Mouse (Mus musculus) kidney, adult 2 months (tissue): ENCODE results near the gene Lpcat2b. TPM values are rescaled to one million over a fixed set of nuclear protein-coding genes. Genes with fewer than 3 reads are reported as not detected.

Source experiments
- DNase-seq: peaks from one replicate; pipeline ENCODE4 v3.0.0; 2021
- H3K27ac ChIP-seq: fragments of 200-500 bp; 2 replicates; pipeline ENCODE4 v1.5.1; 2012; ENCODE audit warnings: low read depth, low read length, control low read depth, inconsistent platforms; ENCODE audit not compliant: insufficient read depth
- H3K27me3 ChIP-seq: fragments of 200-500 bp; replicated peaks from 2 replicates; pipeline ENCODE4 v1.6.1; 2012; ENCODE audit warnings: mild to moderate bottlenecking, moderate library complexity, low read length, inconsistent platforms; ENCODE audit not compliant: control insufficient read depth, insufficient read depth
- H3K36me3 ChIP-seq: fragments of 200-500 bp; 2 replicates; pipeline ENCODE4 v1.6.1; 2012; ENCODE audit warnings: mild to moderate bottlenecking, moderate library complexity, low read length, inconsistent platforms; ENCODE audit not compliant: control insufficient read depth, insufficient read depth
- H3K4me1 ChIP-seq: fragments of 200-500 bp; 2 replicates; pipeline ENCODE4 v1.6.1; 2011; ENCODE audit warnings: low read length; ENCODE audit not compliant: control insufficient read depth, insufficient read depth
- H3K4me3 ChIP-seq: fragments of 200-500 bp; 2 replicates; pipeline ENCODE4 v1.5.1; 2011; ENCODE audit warnings: mild to moderate bottlenecking, low read depth, low read length, control low read depth; ENCODE audit not compliant: insufficient read depth
- CTCF ChIP-seq: fragments of 200-500 bp; conservative IDR thresholded peaks from 2 replicates; pipeline ENCODE4 v1.5.1; 2011; ENCODE audit warnings: low read depth, mild to moderate bottlenecking, control low read depth, low read length, moderate library complexity, mixed read lengths; ENCODE audit not compliant: insufficient read depth, insufficient read length
- POLR2A ChIP-seq: fragments of 200-500 bp; IDR thresholded peaks from one replicate; pipeline ENCODE4 v1.6.1; 2011; ENCODE audit warnings: low read depth, low read length, control low read depth
- WGBS: fragments of 180-500 bp; shearing (Covaris S2); methylation state at CpG from one replicate; pipeline ENCODE4 v1.1.7; 2018; 5-methylcytosine and 5-hydroxymethylcytosine counted together
- polyA plus RNA-seq: library from polyadenylated mRNA; depleted of rRNA; stranded (reverse); fragments of >200 nt; gene quantifications from 2 replicates; pipeline ENCODE4 v1.2.3, GENCODE M21; 2012

Gene Lpcat2b
- polyA plus RNA-seq, 1 experiment: not detected

GRCm38 (mm10) chr5:107434001-107434400, 2.7 kb downstream of the Lpcat2b start:
- Histone ChIP-seq H3K4me1 (no peaks in the 10 kb centered on the region), H3K27me3 (no peaks in the 10 kb centered on the region), H3K36me3 (no peaks in the 10 kb centered on the region), H3K4me3 (no peak overlapping the region), H3K27ac (no peak overlapping the region)
- no peak for DNase-seq
- TF ChIP-seq CTCF: no peak
- TF ChIP-seq POLR2A: no peak
- WGBS: 76% methylated on average over 5 of the region's 5 CpGs

- H3K4me1 ChIP-seq: no peaks in the 10 kb centered on the region
- WGBS: 89% methylated on average over 6 of the region's 6 CpGs
- DNase-seq: no peak
- H3K27ac ChIP-seq: no peak overlapping the region
- H3K4me3 ChIP-seq: no peak overlapping the region
- H3K36me3 ChIP-seq: no peaks in the 10 kb centered on the region
- no peaks in the 10 kb centered on the region for H3K27me3 ChIP-seq
- TF ChIP-seq POLR2A: no peak
- no peak for TF ChIP-seq CTCF
These were observed 4.8 kb downstream of the Lpcat2b start for GRCm38 (mm10) chr5:107436185-107436584.

GRCm38 (mm10) chr5:107436587-107437209, 5.3 kb downstream of the Lpcat2b start:
- H3K4me1 ChIP-seq: no peaks in the 10 kb centered on the region
- no peak overlapping the region for H3K4me3 ChIP-seq
- no peak overlapping the region for H3K27ac ChIP-seq
- WGBS: 88% methylated on average over 6 of the region's 6 CpGs
- no peaks in the 10 kb centered on the region for H3K27me3 ChIP-seq
- DNase-seq: no peak
- TF ChIP-seq CTCF (no peak), POLR2A (no peak)
- no peaks in the 10 kb centered on the region for H3K36me3 ChIP-seq

GRCm38 (mm10) chr5:107437464-107438281, 6.3 kb downstream of the Lpcat2b start, which contains the start of gene Btbd8:
Gene Btbd8, plus strand, starts transcription at chr5:107437997.
- Histone ChIP-seq H3K4me1 (no peaks in the 10 kb centered on the region), H3K4me3 (peak within 1 kb of the TSS; percentile 76), H3K27ac (peak within 1 kb of the TSS; percentile 65), H3K27me3 (no peaks in the 10 kb centered on the region), H3K36me3 (no peaks in the 10 kb centered on the region)
- DNase-seq: peak; percentile 97
- TF ChIP-seq POLR2A: no peak
- no peak for TF ChIP-seq CTCF
- under 1% methylated on average over 49 of the region's 51 CpGs for whole genome bisulfite sequencing

- Histone ChIP-seq H3K4me1 (no peaks in the 10 kb centered on the region), H3K27ac (peak overlapping the region; percentile 65; the same call in 1 of the 2 replicates), H3K27me3 (no peaks in the 10 kb centered on the region), H3K36me3 (no peaks in the 10 kb centered on the region), H3K4me3 (peak overlapping the region; percentile 76)
- WGBS: 15% methylated on average over 7 of the region's 7 CpGs
- no peak for DNase-seq
- TF ChIP-seq CTCF (no peak), POLR2A (no peak)
These were observed 7.0 kb downstream of the Lpcat2b start for GRCm38 (mm10) chr5:107438353-107438752.

- H3K27ac ChIP-seq: no peak overlapping the region
- no peaks in the 10 kb centered on the region for H3K36me3 ChIP-seq
- no peak for TF ChIP-seq CTCF
- TF ChIP-seq POLR2A: no peak
- no peaks in the 10 kb centered on the region for H3K27me3 ChIP-seq
- no peaks in the 10 kb centered on the region for H3K4me1 ChIP-seq
- no peak for DNase-seq
- H3K4me3 ChIP-seq: no peak overlapping the region
- 85% methylated on average over 5 of the region's 5 CpGs for WGBS
These were observed 10.5 kb downstream of the Lpcat2b start for GRCm38 (mm10) chr5:107441881-107442280.

- no peaks in the 10 kb centered on the region for H3K36me3 ChIP-seq
- TF ChIP-seq POLR2A (no peak), CTCF (no peak)
- WGBS: 90% methylated on average over 4 of the region's 4 CpGs
- no peak overlapping the region for H3K27ac ChIP-seq
- no peaks in the 10 kb centered on the region for H3K4me1 ChIP-seq
- no peaks in the 10 kb centered on the region for H3K27me3 ChIP-seq
- DNase-seq: no peak
- no peak overlapping the region for H3K4me3 ChIP-seq
These were observed 12.9 kb downstream of the Lpcat2b start for GRCm38 (mm10) chr5:107444251-107444650.
